Mouse (Mus musculus): ENCODE measurements around the gene Tnfaip3. TPM values are rescaled to one million over a fixed set of nuclear protein-coding genes. Genes with fewer than 3 reads are reported as not detected.

Tnfaip3 gene
- total RNA-seq, 4 experiments from 2014 or later = 3.6 to 5.4 (median 4.2) TPM

- DNase-seq (ENCODE audit: low spot score in 2 of 2) = no peak
These were observed 48.6 kb downstream of the Tnfaip3 start for GRCm38 (mm10) chr10:18966893-18967292.

GRCm38 (mm10) chr10:18965601-18966000 lies 49.9 kb downstream of the Tnfaip3 start:
- DNase-seq (ENCODE audit: low spot score in 2 of 2) = no peak

- DNase-seq (ENCODE audit: low spot score in 2 of 2) = no peak
These were observed 50.6 kb downstream of the Tnfaip3 start for GRCm38 (mm10) chr10:18964856-18965255.

- DNase-seq (ENCODE audit: low spot score in 2 of 2) = no peak
These were observed 55.5 kb downstream of the Tnfaip3 start for GRCm38 (mm10) chr10:18959777-18960492.

GRCm38 (mm10) chr10:18953706-18954071 lies 61.8 kb downstream of the Tnfaip3 start:
- DNase-seq (ENCODE audit: low spot score in 2 of 2) = no peak

GRCm38 (mm10) chr10:18953011-18953705 lies 62.3 kb downstream of the Tnfaip3 start:
- DNase-seq (ENCODE audit: low spot score in 2 of 2) = no peak

Other genes with a start within 250 kb of the Tnfaip3 start
- gene Gm4922, start 228.9 kb downstream of the Tnfaip3 start, total RNA-seq (2022) = not detected
- gene Perp, start 170.6 kb downstream of the Tnfaip3 start, total RNA-seq (2022) = 1 to 10 TPM; 4.4 to 6.5 (median 4.8) TPM